ENCODE assay signal across 8 mouse cellular contexts in the genomic region with DNA sequence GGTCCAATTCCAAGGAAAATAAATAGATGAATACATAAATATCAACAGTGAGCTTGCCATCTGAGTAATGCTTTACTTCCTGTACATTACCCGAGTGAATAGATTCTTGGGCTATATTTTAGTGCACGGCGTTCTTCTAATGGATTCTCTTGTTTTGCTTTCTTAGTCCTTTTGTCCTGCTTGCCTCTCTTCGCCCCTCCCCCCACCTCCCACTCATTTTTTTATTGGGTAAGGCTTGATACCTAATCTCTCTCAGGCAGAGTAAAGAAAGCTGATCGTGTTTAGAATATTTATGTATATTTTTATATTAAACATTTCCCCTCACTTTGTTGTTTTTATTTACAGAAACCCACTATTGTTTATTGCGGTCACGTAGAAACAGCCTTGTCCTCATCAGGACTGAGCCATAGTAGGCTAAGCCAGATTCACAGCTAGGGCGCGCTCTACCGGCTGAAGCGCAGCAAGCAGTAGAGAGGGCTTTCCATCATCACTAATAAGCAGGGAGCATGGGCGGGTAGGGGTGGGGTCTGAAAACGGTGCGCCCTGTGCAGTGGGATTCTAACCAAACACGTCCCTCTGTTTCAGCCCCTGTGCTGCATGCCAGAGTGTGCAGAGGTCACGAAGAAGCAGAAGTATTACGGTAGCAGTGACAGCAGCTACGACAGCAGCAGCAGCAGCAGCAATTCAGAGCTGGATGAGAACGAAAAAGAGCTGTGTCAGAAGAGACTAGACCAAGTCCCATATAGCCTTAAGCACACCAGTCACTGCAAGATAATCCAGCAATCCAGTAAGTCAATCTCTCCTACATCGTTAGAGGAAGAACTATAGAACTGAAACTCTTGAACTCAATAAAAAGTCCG.
A peak's percentile ranks its signal among the peaks of the same experiment; 100 is the strongest.
DNase-seq lines count a peak whose midpoint lies in the region; ATAC-seq lines count a peak whose summit lies in the region.

No protein-coding gene starts in this region.

- 0 out of 2 replicates have a peak, but pooled peaks cover 6% of the 10 kb centered on the region for H3K4me1 ChIP-seq in midbrain, embryonic 12.5 days

- intact Hi-C loops in heart, postnatal 14 days (cut with DNase I) = loop anchor here (5.0 kb wide), 1 partner anchor 592 kb away; no protein-coding TSS in a partner anchor
- intact Hi-C loops in left cerebral cortex, postnatal 25 days (cut with DNase I) = loop anchor here (10.0 kb wide), 1 partner anchor 755 kb away; no protein-coding TSS in a partner anchor

- H3K4me2 ChIP-seq in midbrain, embryonic 12.5 days (replicated peaks) = peak overlapping the region; percentile 29

- peaks cover 7% of the 10 kb centered on the region for H3K36me3 ChIP-seq in midbrain, embryonic 12.5 days

- 0 out of 2 replicates have a peak overlapping the region, but pooled peaks have one; percentile 4 for H3K4me3 ChIP-seq in midbrain, embryonic 12.5 days

- H3K9me3 ChIP-seq in midbrain, embryonic 12.5 days = no peaks in the 10 kb centered on the region

- H3K27ac ChIP-seq in midbrain, embryonic 12.5 days (replicated peaks) = no peak overlapping the region

- H3K9ac ChIP-seq in midbrain, embryonic 12.5 days (replicated peaks) = no peak overlapping the region

- 27% methylated on average over 21 of the region's 21 CpGs for WGBS in midbrain, embryonic 12.5 days

- H3K27me3 ChIP-seq in midbrain, embryonic 12.5 days = 0 out of 2 replicates have a peak, but pooled peaks cover 5% of the 10 kb centered on the region

- DNase-seq in cerebellum, postnatal 14 days = peak; percentile 42 to 62
- DNase-seq in cerebellum, adult 9-11 months = no peak
- peak; percentile 39 for DNase-seq in right cerebral cortex, postnatal 4 days
- DNase-seq in right cerebral cortex, adult 18-20 months = no peak
- DNase-seq in heart, postnatal 14 days = peak; percentile 6 to 31
- DNase-seq in spleen, postnatal 14 days (ENCODE audit: low spot score in 2 of 2) = no peak
- no peak for DNase-seq in left cerebral cortex, postnatal 25 days (ENCODE audit: low spot score in 2 of 2)

- peak; percentile 94 for ATAC-seq in midbrain, embryonic 12.5 days (ENCODE audit: low FRiP score, low read depth)

Comparison
In these comparisons a context has a peak if more than half of its experiments do, and no peak if none do; other contexts are left out.
1. DNase-seq: peak in cerebellum, postnatal 14 days (2 of 2), right cerebral cortex, postnatal 4 days (single experiment) and heart, postnatal 14 days (2 of 2); none in cerebellum, adult 9-11 months (single experiment), right cerebral cortex, adult 18-20 months (single experiment), spleen, postnatal 14 days (0 of 2) and left cerebral cortex, postnatal 25 days (0 of 2).